Mouse (Mus musculus) liver, embryonic 14.5 days (tissue): ENCODE measurements around the gene Rfx3. TPM values are rescaled to one million over a fixed set of nuclear protein-coding genes. Genes with fewer than 3 reads are reported as not detected.

Source experiments
- ATAC-seq: fragments of 200-750 bp; cut with Nextera tagmentation; 2 replicates; pipeline ENCODE4 v1.8.0; 2017; ENCODE audit warnings: moderate number of reproducible peaks, mild to moderate bottlenecking, moderate library complexity; ENCODE audit not compliant: insufficient read depth
- DNase-seq, 3 experiments: peaks; one replicate each; pipeline ENCODE4 v3.0.0-alpha.2; 2012 to 2013; ENCODE audit warnings: low read depth in 3 of 3, low spot score in 3 of 3
- H3K27ac ChIP-seq: fragments of 300-500 bp; sonication (generic); 2 replicates; pipeline ENCODE4 v1.5.1; 2014; ENCODE audit warnings: moderate library complexity, mild to moderate bottlenecking, control low read depth, inconsistent platforms
- H3K27me3 ChIP-seq: fragments of 300-500 bp; sonication (generic); 2 replicates; pipeline ENCODE4 v1.6.1; 2014; ENCODE audit warnings: mild to moderate bottlenecking, low read length, moderate library complexity; ENCODE audit not compliant: control insufficient read depth, insufficient read depth
- H3K36me3 ChIP-seq: fragments of 300-500 bp; sonication (generic); replicated peaks from 2 replicates; pipeline ENCODE4 v1.6.1; 2014; ENCODE audit warnings: low read depth; ENCODE audit not compliant: control insufficient read depth, insufficient read depth
- H3K4me1 ChIP-seq, 2 experiments: fragments of 200-500 bp in 1 of 2; fragments of 300-500 bp in 1 of 2; sonication (generic) in 1 of 2; replicated peaks; 2 replicates each; pipeline ENCODE4 v1.6.1; 2012 to 2014; ENCODE audit warnings: antibody characterized with exemption in 1 of 2, inconsistent platforms in 1 of 2, low read length in 1 of 2; ENCODE audit not compliant: control insufficient read depth in 2 of 2, insufficient read depth in 2 of 2
- H3K4me2 ChIP-seq: fragments of 300-500 bp; sonication (generic); 2 replicates; pipeline ENCODE4 v1.6.1; 2014; ENCODE audit warnings: low read depth, mild to moderate bottlenecking, control low read depth, moderate library complexity
- H3K4me3 ChIP-seq, 2 experiments: fragments of 200-500 bp in 1 of 2; fragments of 300-500 bp in 1 of 2; sonication (generic) in 1 of 2; 2 replicates each; pipeline ENCODE4 v1.5.1; 2012 to 2014; ENCODE audit warnings: low read depth in 2 of 2, low read length in 2 of 2, mild to moderate bottlenecking in 2 of 2, control low read depth in 1 of 2, inconsistent platforms in 1 of 2, moderate library complexity in 1 of 2; ENCODE audit not compliant: insufficient read depth in 1 of 2
- H3K9ac ChIP-seq: fragments of 300-500 bp; sonication (generic); replicated peaks from 2 replicates; pipeline ENCODE4 v1.6.1; 2014; ENCODE audit warnings: mild to moderate bottlenecking, control low read depth, moderate library complexity
- H3K9me3 ChIP-seq: fragments of 300-500 bp; sonication (generic); 2 replicates; pipeline ENCODE4 v1.6.1; 2016; ENCODE audit warnings: low read length, mixed read lengths; ENCODE audit not compliant: control insufficient read depth
- CTCF ChIP-seq: IDR thresholded peaks from 2 replicates; pipeline ENCODE4 v1.5.1; 2016; ENCODE audit warnings: antibody characterized with exemption, low read depth, control low read depth
- EP300 ChIP-seq: IDR thresholded peaks from 2 replicates; pipeline ENCODE4 v1.6.1; 2016; ENCODE audit warnings: antibody characterized with exemption, low read depth
- WGBS: fragments of 180-500 bp; shearing (Covaris S2); extraction: QIAGEN DNeasy Blood & Tissue Kit; methylation state at CpG from one replicate; pipeline ENCODE4 v1.1.7; 2014; ENCODE audit not compliant: insufficient replicate concordance; 5-methylcytosine and 5-hydroxymethylcytosine counted together
- polyA plus RNA-seq, 2 experiments: library from polyadenylated mRNA; depleted of rRNA in 1 of 2; stranded (reverse) in 1 of 2; unstranded in 1 of 2; fragments of >200 nt; fragmentation: Nextera tagmentation in 1 of 2; extraction: Ambion mirVana in 1 of 2; gene quantifications; 2 replicates each; pipeline versions ENCODE4 v1.2.1 to v1.2.3; 2012 to 2014

Rfx3 gene
- polyA plus RNA-seq, 2 experiments: 0.78 to 1.5 TPM

DNA sequence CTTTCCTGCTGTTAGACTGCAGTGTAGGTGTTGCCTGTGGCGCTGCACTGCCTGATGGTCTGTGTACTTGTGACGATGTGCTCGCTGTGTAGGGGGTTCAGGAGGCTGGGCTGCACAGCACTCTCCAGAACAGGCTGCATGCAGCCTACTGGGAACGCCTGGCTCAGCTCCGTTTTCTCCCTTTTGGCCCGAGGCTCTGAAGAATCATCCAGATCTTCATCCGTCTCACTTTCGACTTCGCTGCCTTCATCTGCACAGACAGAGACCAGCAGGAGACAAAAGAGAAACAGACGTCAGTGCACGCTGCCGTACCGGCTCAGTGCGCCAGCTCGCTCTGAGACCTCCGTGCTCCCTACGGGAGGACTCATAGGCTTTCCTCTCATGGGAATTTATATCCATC is 242.5 kb downstream of the Rfx3 start:
- Histone ChIP-seq H3K27ac (no peak overlapping the region), H3K4me3 (no peak overlapping the region), H3K9ac (no peak overlapping the region), H3K27me3 (no peaks in the 10 kb centered on the region), H3K4me1 (no peaks in the 10 kb centered on the region), H3K36me3 (no peaks in the 10 kb centered on the region), H3K9me3 (no peaks in the 10 kb centered on the region), H3K4me2 (no peak overlapping the region)
- DNase-seq (no peak), ATAC-seq (no peak)
- 80% methylated on average over 17 of the region's 17 CpGs for WGBS
- TF ChIP-seq EP300 (no peak), CTCF (no peak)

DNA sequence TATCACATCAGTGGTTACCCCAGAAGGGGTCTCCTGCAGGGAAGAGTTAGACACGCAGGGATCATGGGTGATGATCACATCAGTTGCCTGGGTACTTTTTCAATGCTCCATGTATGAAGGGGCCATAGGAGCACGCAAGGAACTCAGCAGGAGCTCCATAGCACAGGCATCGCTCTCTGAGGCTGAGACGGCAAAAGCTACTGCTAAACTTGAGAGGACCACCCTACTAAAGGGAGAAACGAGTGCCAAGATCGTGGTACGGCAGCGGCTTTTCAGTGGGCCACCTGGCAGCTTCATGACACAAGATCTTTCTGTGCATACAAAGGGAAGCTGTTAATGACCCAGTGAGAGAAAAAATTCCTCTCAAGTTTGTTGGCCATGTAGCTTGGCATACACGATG is 250.7 kb downstream of the Rfx3 start:
- no peak overlapping the region for H3K4me2 ChIP-seq
- TF ChIP-seq CTCF (no peak), EP300 (no peak)

DNA sequence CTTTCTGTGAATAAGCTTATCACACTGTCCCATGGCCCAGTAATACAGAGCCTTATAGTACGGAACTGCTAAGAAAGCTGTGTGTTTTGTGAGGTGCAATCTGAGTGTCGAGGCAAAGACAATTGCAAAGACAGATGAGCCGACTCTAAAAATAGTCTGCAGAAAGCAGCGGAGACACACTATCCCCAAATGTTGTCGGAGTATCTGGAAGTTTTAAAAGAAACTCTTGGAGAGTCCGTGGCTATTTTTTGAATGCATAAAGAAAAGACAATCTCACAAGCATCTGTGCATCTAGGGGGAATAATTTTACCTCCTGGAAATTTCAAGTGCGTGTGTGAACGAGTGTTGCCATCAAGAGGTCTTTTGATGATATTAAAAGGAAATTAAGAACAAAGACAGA is 251.6 kb downstream of the Rfx3 start:
- no peaks in the 10 kb centered on the region for H3K4me1 ChIP-seq
- DNase-seq (no peak), ATAC-seq (no peak)
- H3K4me2 ChIP-seq: no peak overlapping the region
- H3K4me3 ChIP-seq: no peak overlapping the region
- no peaks in the 10 kb centered on the region for H3K9me3 ChIP-seq
- no peaks in the 10 kb centered on the region for H3K27me3 ChIP-seq
- TF ChIP-seq EP300 (no peak), CTCF (no peak)
- no peak overlapping the region for H3K9ac ChIP-seq
- H3K36me3 ChIP-seq: no peaks in the 10 kb centered on the region
- WGBS: 73% methylated on average over 8 of the region's 8 CpGs
- H3K27ac ChIP-seq: no peak overlapping the region

More for the DNA sequence above, 250.7 kb downstream of the Rfx3 start:
- H3K4me3 ChIP-seq: no peak overlapping the region
- H3K27ac ChIP-seq: no peak overlapping the region
- H3K4me1 ChIP-seq: no peaks in the 10 kb centered on the region
- H3K9ac ChIP-seq: no peak overlapping the region
- H3K9me3 ChIP-seq: no peaks in the 10 kb centered on the region
- no peaks in the 10 kb centered on the region for H3K27me3 ChIP-seq
- 71% methylated on average over 9 of the region's 9 CpGs for WGBS
- H3K36me3 ChIP-seq: no peaks in the 10 kb centered on the region
- DNase-seq (no peak), ATAC-seq (no peak)

DNA sequence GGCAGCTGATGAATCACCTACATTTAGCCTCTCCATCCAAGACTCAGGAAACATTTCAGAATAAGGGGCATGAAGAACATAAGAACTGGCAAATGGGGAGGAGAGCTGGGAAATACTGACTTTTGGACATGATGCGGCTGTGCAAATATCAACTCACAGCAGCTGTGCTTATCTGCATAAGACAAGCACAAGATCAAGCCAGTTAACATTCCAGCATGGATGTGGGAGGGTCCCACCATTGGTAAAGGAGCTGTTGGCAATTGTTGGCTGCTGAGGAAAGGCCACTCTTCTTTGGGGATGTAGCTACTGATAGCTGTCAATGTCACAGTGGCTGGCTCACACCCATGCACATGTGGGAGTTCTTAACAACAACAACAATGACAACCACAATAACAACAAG is 263.7 kb downstream of the Rfx3 start:
- H3K36me3 ChIP-seq: no peaks in the 10 kb centered on the region
- H3K27me3 ChIP-seq: no peaks in the 10 kb centered on the region
- WGBS: 74% methylated on average over 1 of the region's 1 CpGs
- H3K9me3 ChIP-seq: no peaks in the 10 kb centered on the region
- no peak overlapping the region for H3K4me3 ChIP-seq
- TF ChIP-seq EP300: no peak
- TF ChIP-seq CTCF: no peak
- ATAC-seq (no peak), DNase-seq (no peak)
- no peak overlapping the region for H3K9ac ChIP-seq
- H3K4me1 ChIP-seq: no peaks in the 10 kb centered on the region
- H3K4me2 ChIP-seq: no peak overlapping the region
- no peak overlapping the region for H3K27ac ChIP-seq

DNA sequence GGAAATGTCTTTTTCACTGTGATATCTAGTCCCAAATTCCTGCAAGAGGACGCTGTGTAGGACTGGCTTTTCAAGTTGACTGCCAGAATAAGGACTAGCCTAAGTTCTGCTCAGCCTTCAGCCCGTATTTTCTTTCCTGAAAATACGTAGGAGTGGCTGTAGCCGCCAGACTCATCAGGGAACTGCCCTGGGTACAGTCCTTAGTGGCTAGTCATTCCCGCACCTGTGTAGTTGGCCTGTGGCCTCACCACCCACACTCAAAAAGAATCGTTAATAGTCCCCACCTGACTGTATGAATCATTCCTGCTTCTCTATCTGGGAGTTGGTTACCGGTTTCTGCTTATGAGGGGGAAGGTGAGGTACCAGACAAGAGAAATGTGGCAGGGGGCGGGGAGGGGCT is 272.1 kb downstream of the Rfx3 start:
- Histone ChIP-seq H3K4me1 (no peaks in the 10 kb centered on the region), H3K9ac (no peak overlapping the region), H3K27me3 (no peaks in the 10 kb centered on the region), H3K27ac (no peak overlapping the region), H3K4me3 (no peak overlapping the region), H3K4me2 (no peak overlapping the region), H3K9me3 (no peaks in the 10 kb centered on the region), H3K36me3 (no peaks in the 10 kb centered on the region)
- WGBS: 58% methylated on average over 8 of the region's 8 CpGs
- no peak for DNase-seq
- ATAC-seq: no peak
- no peak for TF ChIP-seq CTCF
